Mouse (Mus musculus): ENCODE measurements at regions not wholly inside any gene's neighbourhood (a gene's known extent, or its start where the extent isn't known, plus 50 kb on each side); places are given as distances from the start of the nearest gene placed in this dataset.

- 91% methylated on average over 5 of the region's 5 CpGs for WGBS
- Histone ChIP-seq H3K4me1 (ENCODE audit: control insufficient read depth, insufficient read depth, insufficient read length) (no peaks in the 10 kb centered on the region), H3K36me3 (ENCODE audit: control insufficient read depth, insufficient read depth, low read length) (no peaks in the 10 kb centered on the region), H3K27me3 (ENCODE audit: control insufficient read depth, insufficient read depth, low read length) (no peaks in the 10 kb centered on the region), H3K27ac (ENCODE audit: insufficient read depth, low read length) (no peak overlapping the region), H3K4me3 (ENCODE audit: extremely low read depth, insufficient read depth, insufficient read length) (no peak overlapping the region)
- no peak for DNase-seq (ENCODE audit: low read depth in 1 of 2, low spot score in 2 of 2)
- TF ChIP-seq CTCF (IDR thresholded peaks at IDR 0.05; ENCODE audit: extremely low read depth, insufficient read depth, insufficient read length, insufficient replicate concordance) (no peak), POLR2A (IDR thresholded peaks at IDR 0.05; ENCODE audit: low read depth, low read length) (no peak)
These were observed 68.7 kb upstream of the Tnfsf11 start for GRCm38 (mm10) chr14:78376591-78376990.

GRCm38 (mm10) chr14:78375746-78376495 lies 68.1 kb upstream of the Tnfsf11 start:
- TF ChIP-seq POLR2A (IDR thresholded peaks at IDR 0.05; ENCODE audit: low read depth, low read length) (no peak), CTCF (IDR thresholded peaks at IDR 0.05; ENCODE audit: extremely low read depth, insufficient read depth, insufficient read length, insufficient replicate concordance) (no peak)
- Histone ChIP-seq H3K4me1 (ENCODE audit: control insufficient read depth, insufficient read depth, insufficient read length) (no peaks in the 10 kb centered on the region), H3K27me3 (ENCODE audit: control insufficient read depth, insufficient read depth, low read length) (no peaks in the 10 kb centered on the region), H3K36me3 (ENCODE audit: control insufficient read depth, insufficient read depth, low read length) (no peaks in the 10 kb centered on the region), H3K4me3 (ENCODE audit: extremely low read depth, insufficient read depth, insufficient read length) (no peak overlapping the region), H3K27ac (ENCODE audit: insufficient read depth, low read length) (no peak overlapping the region)
- 86% methylated on average over 3 of the region's 3 CpGs for WGBS
- DNase-seq (ENCODE audit: low read depth in 1 of 2, low spot score in 2 of 2), result no peak

GRCm38 (mm10) chr14:78372102-78372501 lies 64.3 kb upstream of the Tnfsf11 start:
- Histone ChIP-seq H3K4me3 (ENCODE audit: extremely low read depth, insufficient read depth, insufficient read length) (no peak overlapping the region), H3K27me3 (ENCODE audit: control insufficient read depth, insufficient read depth, low read length) (no peaks in the 10 kb centered on the region), H3K27ac (ENCODE audit: insufficient read depth, low read length) (no peak overlapping the region), H3K4me1 (ENCODE audit: control insufficient read depth, insufficient read depth, insufficient read length) (no peaks in the 10 kb centered on the region), H3K36me3 (ENCODE audit: control insufficient read depth, insufficient read depth, low read length) (no peaks in the 10 kb centered on the region)
- no peak for DNase-seq (ENCODE audit: low read depth in 1 of 2, low spot score in 2 of 2)
- 93% methylated on average over 1 of the region's 1 CpGs for WGBS
- no peak for TF ChIP-seq CTCF (IDR thresholded peaks at IDR 0.05; ENCODE audit: extremely low read depth, insufficient read depth, insufficient read length, insufficient replicate concordance)
- no peak for TF ChIP-seq POLR2A (IDR thresholded peaks at IDR 0.05; ENCODE audit: low read depth, low read length)

- Histone ChIP-seq H3K27ac (ENCODE audit: insufficient read depth, low read length) (no peak overlapping the region), H3K27me3 (ENCODE audit: control insufficient read depth, insufficient read depth, low read length) (no peaks in the 10 kb centered on the region), H3K4me1 (ENCODE audit: control insufficient read depth, insufficient read depth, insufficient read length) (no peaks in the 10 kb centered on the region), H3K4me3 (ENCODE audit: extremely low read depth, insufficient read depth, insufficient read length) (no peak overlapping the region), H3K36me3 (ENCODE audit: control insufficient read depth, insufficient read depth, low read length) (no peaks in the 10 kb centered on the region)
- no peak for DNase-seq (ENCODE audit: low read depth in 1 of 2, low spot score in 2 of 2)
- TF ChIP-seq POLR2A (IDR thresholded peaks at IDR 0.05; ENCODE audit: low read depth, low read length) (no peak), CTCF (IDR thresholded peaks at IDR 0.05; ENCODE audit: extremely low read depth, insufficient read depth, insufficient read length, insufficient replicate concordance) (no peak)
- WGBS, result 92% methylated on average over 4 of the region's 4 CpGs
These were observed 61.0 kb upstream of the Tnfsf11 start for GRCm38 (mm10) chr14:78368881-78369280.

GRCm38 (mm10) chr14:78364822-78365221 lies 57.0 kb upstream of the Tnfsf11 start:
- no peaks in the 10 kb centered on the region for H3K27me3 ChIP-seq (ENCODE audit: control insufficient read depth, insufficient read depth, low read length)
- H3K4me1 ChIP-seq (ENCODE audit: control insufficient read depth, insufficient read depth, insufficient read length), result no peaks in the 10 kb centered on the region
- no peak overlapping the region for H3K27ac ChIP-seq (ENCODE audit: insufficient read depth, low read length)
- TF ChIP-seq POLR2A (IDR thresholded peaks at IDR 0.05; ENCODE audit: low read depth, low read length) (no peak), CTCF (IDR thresholded peaks at IDR 0.05; ENCODE audit: extremely low read depth, insufficient read depth, insufficient read length, insufficient replicate concordance) (no peak)
- H3K4me3 ChIP-seq (ENCODE audit: extremely low read depth, insufficient read depth, insufficient read length), result no peak overlapping the region
- H3K36me3 ChIP-seq (ENCODE audit: control insufficient read depth, insufficient read depth, low read length), result no peaks in the 10 kb centered on the region
- DNase-seq (ENCODE audit: low read depth in 1 of 2, low spot score in 2 of 2), result no peak

GRCm38 (mm10) chr14:78363123-78363522 lies 55.3 kb upstream of the Tnfsf11 start:
- no peak for DNase-seq (ENCODE audit: low read depth in 1 of 2, low spot score in 2 of 2)
- no peak for TF ChIP-seq CTCF (IDR thresholded peaks at IDR 0.05; ENCODE audit: extremely low read depth, insufficient read depth, insufficient read length, insufficient replicate concordance)
- Histone ChIP-seq H3K4me1 (ENCODE audit: control insufficient read depth, insufficient read depth, insufficient read length) (no peaks in the 10 kb centered on the region), H3K36me3 (ENCODE audit: control insufficient read depth, insufficient read depth, low read length) (no peaks in the 10 kb centered on the region), H3K4me3 (ENCODE audit: extremely low read depth, insufficient read depth, insufficient read length) (no peak overlapping the region), H3K27ac (ENCODE audit: insufficient read depth, low read length) (no peak overlapping the region), H3K27me3 (ENCODE audit: control insufficient read depth, insufficient read depth, low read length) (no peaks in the 10 kb centered on the region)
- WGBS, result 68% methylated on average over 5 of the region's 5 CpGs
